Mouse (Mus musculus) fibroblast of lung, adult 2 months (primary cell): ENCODE results near the gene Jph3.
A peak's percentile ranks its signal among the peaks of the same experiment; 100 is the strongest.

Source experiments
- DNase-seq: peaks from one replicate; pipeline ENCODE4 v3.0.0-alpha.2; 2011; ENCODE audit warnings: low read depth

The Jph3 gene

GRCm38 (mm10) chr8:121729323-121729722 lies at the start of gene Jph3:
Gene Jph3 (plus strand): TSS chr8:121729623.
- no peak for DNase-seq

- no peak for DNase-seq
Measured at GRCm38 (mm10) chr8:121680896-121681295, 48.5 kb upstream of the Jph3 start.

DNA sequence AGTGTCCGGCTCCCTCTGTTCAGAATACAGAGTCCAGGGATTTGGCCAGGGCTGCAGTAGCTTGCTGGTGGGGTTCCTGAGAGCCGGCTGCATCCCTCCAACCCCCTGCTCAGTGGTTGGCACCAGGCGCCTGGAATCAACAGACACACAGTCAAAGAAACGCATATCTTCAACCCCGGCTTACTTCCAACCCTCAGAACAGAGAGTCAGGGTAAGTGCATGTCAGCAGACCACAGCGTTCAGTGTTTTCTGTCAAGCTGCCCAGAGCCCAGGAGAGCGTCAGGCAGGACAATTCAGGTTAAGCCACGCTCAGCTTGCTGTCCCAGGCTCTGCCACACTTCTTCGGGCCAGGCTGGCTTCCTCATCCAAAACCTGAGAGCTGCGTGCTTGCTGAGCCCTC lies 48.0 kb upstream of the Jph3 start:
- no peak for DNase-seq

GRCm38 (mm10) chr8:121683083-121683832 lies 46.2 kb upstream of the Jph3 start:
- DNase-seq, result peak; percentile 85

DNA sequence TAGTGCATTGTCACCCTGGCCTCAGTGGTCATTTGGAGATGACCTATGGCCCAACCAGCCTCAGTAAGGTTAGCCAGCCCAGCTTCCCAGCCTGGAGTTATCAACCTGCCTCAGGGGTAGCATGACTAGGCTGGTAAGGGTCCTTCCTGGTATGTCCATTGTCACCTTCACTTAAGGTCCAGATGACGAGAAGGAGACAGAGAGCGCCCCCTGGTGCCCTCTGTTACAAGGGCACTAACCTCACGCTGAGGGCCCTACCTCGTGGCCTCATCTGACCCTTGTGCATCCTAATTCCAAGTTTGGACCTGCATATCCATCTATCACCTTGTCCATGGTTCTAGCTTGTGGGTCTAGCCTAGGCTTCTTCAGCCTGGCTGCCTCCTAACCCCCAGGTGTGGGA lies 44.0 kb upstream of the Jph3 start:
- DNase-seq, result no peak

GRCm38 (mm10) chr8:121687455-121688161 lies 41.8 kb upstream of the Jph3 start:
- no peak for DNase-seq

DNA sequence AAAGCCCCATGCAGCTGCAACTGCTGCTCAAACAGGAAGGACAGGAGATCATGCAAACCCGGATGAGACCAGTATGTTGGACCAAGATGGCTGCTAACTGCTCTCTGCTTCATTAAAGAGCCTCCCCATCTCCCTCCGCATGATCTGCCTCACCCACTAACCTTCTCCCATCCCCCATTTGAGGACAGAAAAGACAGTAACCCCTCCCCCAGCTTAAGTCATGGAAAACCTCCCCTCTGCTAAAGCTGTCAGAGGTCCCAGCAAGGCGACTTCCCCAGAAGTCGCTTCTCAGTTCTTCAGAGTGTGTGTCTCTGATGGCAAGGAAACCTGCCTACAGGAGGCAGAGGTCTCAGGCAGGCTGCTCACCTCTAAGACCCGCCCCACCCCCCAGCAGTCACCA lies 40.9 kb upstream of the Jph3 start:
- no peak for DNase-seq

- no peak for DNase-seq
Measured at GRCm38 (mm10) chr8:121694453-121694852, 35.0 kb upstream of the Jph3 start.

DNA sequence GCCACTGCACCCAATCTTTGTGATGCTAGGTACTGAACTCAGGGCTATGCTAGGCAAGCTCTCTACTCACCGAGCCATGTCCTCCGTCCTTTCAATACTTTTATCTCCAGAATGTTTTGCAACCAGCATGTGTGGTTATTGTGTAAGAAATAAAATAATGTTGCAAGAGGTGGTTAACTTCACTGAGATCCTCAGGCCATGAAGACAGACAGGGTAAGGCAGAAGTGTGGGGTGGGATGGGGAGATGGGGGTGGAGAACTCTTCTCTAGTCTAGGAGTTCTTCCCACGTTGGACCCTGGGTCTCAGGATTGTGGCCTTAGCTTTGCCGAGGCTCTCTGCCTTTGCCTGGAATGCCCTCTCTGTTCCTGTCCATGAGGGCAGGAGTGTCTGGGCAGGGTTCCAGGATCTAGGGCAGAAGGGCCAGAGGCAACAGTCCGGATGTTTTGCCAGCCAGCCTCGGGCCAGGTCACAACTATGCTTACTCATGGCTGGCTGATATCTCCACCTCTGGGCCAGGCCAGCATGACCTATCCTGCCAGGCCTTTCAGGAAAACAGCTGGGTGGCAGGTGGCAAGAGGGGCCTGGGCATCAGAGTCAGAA lies 33.7 kb upstream of the Jph3 start:
- peak; percentile 93 for DNase-seq

DNA sequence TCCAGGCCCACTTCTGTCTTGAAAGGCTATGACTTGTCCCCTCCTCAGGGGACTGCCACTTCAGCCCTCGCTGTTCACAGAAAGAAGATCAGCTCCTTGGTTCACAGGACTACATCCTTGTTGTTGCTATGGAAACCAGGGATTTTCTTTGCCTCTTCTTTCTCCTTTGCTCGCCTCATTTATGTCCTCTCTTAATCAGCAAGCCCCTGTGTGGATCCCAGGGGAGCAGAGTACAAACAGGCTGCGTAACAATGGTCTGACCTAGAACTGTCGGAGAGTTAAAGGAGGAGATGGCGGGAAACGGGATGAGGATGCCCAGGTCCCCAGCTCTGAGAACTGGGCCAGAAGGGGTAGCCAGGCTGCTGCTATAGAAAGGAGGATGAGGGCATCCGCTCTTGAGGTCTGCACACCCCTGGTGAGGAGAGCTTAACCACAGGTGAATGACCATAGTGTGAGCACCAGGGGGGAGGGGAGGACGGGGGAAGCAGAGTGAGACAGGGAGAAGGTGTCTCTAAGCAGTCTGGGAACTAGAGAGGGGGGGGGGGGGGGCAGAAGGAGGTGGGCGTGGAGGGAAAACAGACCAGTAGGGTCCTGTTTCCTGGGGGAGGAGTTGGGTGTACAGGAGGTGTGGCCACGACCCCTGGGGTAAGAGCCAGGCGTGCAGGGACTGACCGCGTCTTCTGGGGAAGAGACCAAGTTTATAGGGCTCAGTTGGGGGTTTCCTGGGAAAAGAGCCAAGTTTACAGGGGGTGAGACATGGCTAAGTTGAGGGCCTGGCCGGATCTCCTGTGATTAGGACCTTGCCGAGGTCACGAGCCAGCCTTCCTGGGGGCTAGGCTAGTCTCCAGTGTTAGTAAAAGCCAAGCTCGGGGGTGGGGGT lies 31.4 kb upstream of the Jph3 start:
- no peak for DNase-seq

DNA sequence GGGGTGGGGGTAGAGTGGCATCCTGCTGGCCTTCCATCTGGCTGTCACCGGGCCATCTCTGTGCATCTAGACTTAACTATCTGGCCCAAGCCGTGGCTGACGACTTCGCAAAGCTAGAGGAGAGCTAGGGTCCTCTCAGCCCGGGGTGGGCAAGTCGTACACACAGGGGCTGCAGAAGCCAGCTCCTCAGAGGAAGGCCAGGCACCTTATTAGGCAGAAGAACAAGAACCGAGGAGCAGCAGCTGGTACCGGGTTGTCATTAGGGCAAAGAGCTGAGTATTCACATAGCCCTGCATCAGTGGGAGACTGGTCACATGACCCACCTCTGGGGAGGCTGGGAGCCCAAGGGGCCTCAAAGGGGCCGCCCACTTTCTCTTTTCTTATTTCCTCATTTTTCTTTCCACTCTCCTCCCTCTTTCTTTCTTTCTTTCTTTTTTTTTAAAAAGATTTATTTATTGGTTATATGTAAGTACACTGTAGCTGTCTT lies 30.8 kb upstream of the Jph3 start:
- no peak for DNase-seq

- DNase-seq, result no peak
Measured at GRCm38 (mm10) chr8:121699936-121700335, 29.5 kb upstream of the Jph3 start.

DNA sequence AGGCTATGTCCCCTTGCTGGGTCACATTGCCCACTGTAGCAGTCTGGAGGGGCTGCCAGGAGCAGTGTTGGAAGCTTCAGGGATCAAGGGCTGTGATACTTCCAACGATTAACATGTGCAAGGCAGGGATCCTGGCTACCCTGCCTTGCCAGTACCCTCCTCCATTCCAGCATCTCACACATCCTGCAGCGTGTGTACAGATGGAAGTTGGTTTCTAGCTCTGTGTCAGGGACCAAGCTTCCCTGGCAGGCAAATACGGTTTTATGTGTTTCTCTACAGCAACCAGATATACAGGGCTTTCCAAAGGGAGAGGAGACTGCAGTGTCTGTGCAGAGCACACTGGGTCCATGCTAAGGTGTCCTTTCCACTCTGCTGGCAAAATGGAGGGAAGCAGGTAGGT lies 24.2 kb upstream of the Jph3 start:
- no peak for DNase-seq

DNA sequence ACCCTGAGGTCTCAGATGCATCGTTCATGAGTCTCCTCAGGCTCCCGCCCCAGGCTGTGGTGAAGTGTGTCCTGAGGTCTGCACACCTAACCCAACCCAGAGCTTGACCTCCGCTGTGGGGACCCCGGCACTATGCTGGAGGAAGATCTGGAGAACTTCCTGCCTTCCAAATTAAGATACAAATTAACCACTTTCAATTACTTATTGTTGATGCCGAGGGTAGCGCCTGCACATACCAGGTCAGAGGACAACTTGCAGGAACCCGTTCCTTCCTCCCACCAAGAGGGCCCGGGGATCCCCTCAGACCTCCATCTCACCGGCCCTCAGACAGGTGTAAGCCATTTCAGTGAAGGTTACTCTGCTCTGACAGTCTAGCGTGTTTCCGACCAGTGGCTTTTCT lies 22.5 kb upstream of the Jph3 start:
- no peak for DNase-seq

- DNase-seq, result no peak
Measured at GRCm38 (mm10) chr8:121708406-121708805, 21.0 kb upstream of the Jph3 start.

- DNase-seq, result no peak
Measured at GRCm38 (mm10) chr8:121717502-121717901, 11.9 kb upstream of the Jph3 start.

DNA sequence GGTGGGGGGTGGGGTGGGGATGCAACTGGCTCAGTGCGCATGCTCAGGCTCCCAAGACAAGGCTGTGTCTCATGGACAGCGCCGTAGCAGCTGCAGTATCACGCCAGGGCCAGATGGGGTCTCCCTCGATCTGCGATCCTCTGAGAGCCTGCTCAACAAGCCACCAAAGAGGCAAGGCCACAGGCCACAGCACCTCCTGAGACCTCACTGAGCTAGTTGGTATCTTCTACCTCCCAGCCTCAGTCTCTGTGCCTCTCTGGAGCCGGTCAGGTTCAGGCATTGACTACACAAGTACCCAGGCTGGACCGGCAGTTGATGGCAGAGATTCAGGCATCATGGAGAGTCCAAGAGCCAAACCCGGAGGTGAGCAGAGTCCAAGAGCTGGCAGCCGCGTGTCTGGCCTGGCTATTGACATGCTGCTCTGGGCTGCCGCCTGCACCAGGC lies 11.4 kb upstream of the Jph3 start:
- peak; percentile 82 for DNase-seq

DNA sequence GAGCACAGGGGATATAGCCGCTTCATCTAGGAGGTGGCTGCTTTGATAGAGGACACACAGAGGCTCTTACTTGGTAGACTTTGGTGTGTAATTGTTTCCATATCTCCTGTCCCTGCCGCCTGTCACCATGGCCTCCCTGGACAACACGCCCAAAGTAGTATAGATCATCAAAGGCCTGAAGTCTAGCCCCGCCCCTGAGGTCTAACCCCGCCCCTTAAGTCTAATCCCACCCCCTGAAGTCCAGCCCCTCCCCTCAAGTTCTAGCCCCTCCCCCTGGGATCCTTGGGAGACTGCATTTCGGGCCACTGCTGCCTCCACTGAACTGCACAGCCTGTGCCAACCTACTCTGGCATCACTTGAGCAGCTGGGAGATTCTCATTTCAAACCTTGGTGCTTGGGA lies 10.5 kb upstream of the Jph3 start:
- DNase-seq, result no peak

- DNase-seq, result no peak
Measured at GRCm38 (mm10) chr8:121721072-121721471, 8.4 kb upstream of the Jph3 start.

DNA sequence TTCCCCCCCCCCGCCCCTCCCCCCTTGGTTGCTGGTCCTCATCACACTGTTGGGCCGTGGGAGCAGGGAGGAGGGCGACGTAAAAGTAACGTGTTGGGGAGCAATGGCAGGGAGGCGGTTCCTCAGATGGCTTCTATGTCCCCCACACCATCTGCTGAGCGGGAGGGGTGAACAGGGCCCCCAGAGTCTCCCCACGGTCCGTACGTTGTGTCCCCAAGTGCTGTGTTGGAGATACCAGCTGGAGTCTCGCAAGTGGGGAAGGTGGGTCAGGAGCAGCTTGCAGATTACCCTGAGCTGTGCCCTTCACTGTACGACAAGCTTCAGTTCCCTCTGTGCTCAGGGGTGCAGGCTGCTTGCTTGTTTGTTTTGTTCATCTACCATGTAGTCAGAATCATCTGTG lies 5.6 kb upstream of the Jph3 start:
- no peak for DNase-seq

DNA sequence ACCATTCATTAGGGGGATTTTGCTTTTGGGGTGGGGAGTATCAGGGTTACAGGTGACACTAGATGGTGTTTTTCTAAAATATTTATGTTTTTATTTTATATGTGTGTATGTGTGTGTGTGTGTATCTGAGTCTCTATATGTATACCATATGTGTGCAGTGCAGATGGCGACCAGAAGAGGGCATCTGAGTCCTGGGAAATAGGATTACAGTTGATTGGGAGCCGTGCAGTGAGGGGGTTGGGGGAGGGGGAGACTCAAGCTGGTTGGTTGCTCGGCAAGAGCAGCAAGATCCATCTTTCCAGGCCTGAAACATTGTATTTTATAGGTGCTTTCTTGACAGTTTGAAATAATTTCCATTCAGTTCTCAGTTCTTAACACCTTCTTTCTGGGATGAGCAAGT lies 2.3 kb upstream of the Jph3 start:
- DNase-seq, result no peak

DNA sequence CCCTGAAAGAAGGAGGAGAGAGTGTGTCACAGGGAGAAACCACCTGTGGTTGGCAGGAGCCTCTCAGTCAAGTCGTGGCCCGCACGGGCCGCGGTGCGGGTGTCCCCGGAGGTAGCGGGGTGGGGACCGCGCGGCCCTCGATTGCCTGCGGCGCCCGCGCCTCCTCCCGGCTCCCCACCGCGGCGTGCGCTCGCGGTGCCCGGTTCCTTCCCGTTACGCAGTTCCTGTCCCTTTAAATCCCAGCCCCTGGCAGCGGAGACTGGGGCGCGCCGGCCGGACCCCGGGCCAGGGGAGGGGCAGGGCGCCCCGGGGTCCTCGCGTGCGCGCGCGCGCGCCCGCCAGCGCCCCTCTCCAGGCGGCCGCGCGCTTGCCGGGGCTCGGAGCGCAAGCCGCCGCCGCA lies 331 bp downstream of the Jph3 start:
- DNase-seq, result no peak
